Mouse (Mus musculus): Measurements from ENCODE around the gene Fam131a. TPM values are rescaled to one million over a fixed set of nuclear protein-coding genes. Genes with fewer than 3 reads are reported as not detected.

Gene Fam131a
- total RNA-seq (2012; rRNA removed): 1.9 and 2.6 TPM in 2 replicates

GRCm38 (mm10) chr16:20693111-20693701 lies at the start of gene Fam131a:
Fam131a (plus strand) TSS chr16:20693241.
- Histone ChIP-seq H3K9ac (ENCODE audit: insufficient read depth, low read depth, low read length, poor library complexity, severe bottlenecking) (peak within 1 kb of the TSS; percentile 77), H3K4me1 (ENCODE audit: control insufficient read depth in 2 of 2, insufficient read depth in 2 of 2, low read length in 2 of 2, poor library complexity in 1 of 2) (peaks cover 0 to 20% of the 10 kb centered on the region in 2 experiments; a peak in 3 of 4 replicates), H3K4me3 (ENCODE audit: insufficient read depth in 1 of 2, low read depth in 1 of 2, low read length in 2 of 2, poor library complexity in 1 of 2, severe bottlenecking in 1 of 2) (peak within 1 kb of the TSS; percentile 74 to 82), H3K36me3 (ENCODE audit: control insufficient read depth, insufficient read depth, low read length, poor library complexity, severe bottlenecking) (peaks cover 27% of the 10 kb centered on the region), H3K27ac (ENCODE audit: insufficient read depth, low read depth, low read length, poor library complexity, severe bottlenecking) (peak within 1 kb of the TSS; percentile 32; the same call in 1 of the 2 replicates), H3K9me3 (ENCODE audit: control insufficient read depth, insufficient read depth, low read depth, low read length) (no peaks in the 10 kb centered on the region)
- TF ChIP-seq ZNF384 (IDR thresholded peaks at IDR 0.05; ENCODE audit: low read depth, low read length) (no peak), HCFC1 (IDR thresholded peaks at IDR 0.05; ENCODE audit: borderline replicate concordance, insufficient read depth, low read length) (no peak), ZC3H11A (IDR thresholded peaks at IDR 0.05; ENCODE audit: borderline replicate concordance, low read depth, low read length) (no peak), MAFK (IDR thresholded peaks at IDR 0.05; ENCODE audit: insufficient read depth, low read depth, low read length) (no peak), CHD2 (IDR thresholded peaks at IDR 0.05; ENCODE audit: low read depth, low read length) (no peak)
- peak; percentile 65 for DNase-seq (ENCODE audit: low read depth, low spot score)
- in situ Hi-C loops (cut with MboI; ENCODE audit: low sequenced_read_pairs in 2 of 2, unreplicated experiment in 2 of 2): no loop called here

- Histone ChIP-seq H3K4me1 (ENCODE audit: control insufficient read depth in 2 of 2, insufficient read depth in 2 of 2, low read length in 2 of 2, poor library complexity in 1 of 2) (no peaks in the 10 kb centered on the region), H3K9me3 (ENCODE audit: control insufficient read depth, insufficient read depth, low read depth, low read length) (no peaks in the 10 kb centered on the region), H3K9ac (ENCODE audit: insufficient read depth, low read depth, low read length, poor library complexity, severe bottlenecking) (no peak overlapping the region), H3K4me3 (ENCODE audit: insufficient read depth in 1 of 2, low read depth in 1 of 2, low read length in 2 of 2, poor library complexity in 1 of 2, severe bottlenecking in 1 of 2) (no peak overlapping the region), H3K27ac (ENCODE audit: insufficient read depth, low read depth, low read length, poor library complexity, severe bottlenecking) (no peak overlapping the region), H3K36me3 (ENCODE audit: control insufficient read depth, insufficient read depth, low read length, poor library complexity, severe bottlenecking) (no peaks in the 10 kb centered on the region)
- no peak for DNase-seq (ENCODE audit: low read depth, low spot score)
- TF ChIP-seq MAFK (IDR thresholded peaks at IDR 0.05; ENCODE audit: insufficient read depth, low read depth, low read length): no peak
- no peak for TF ChIP-seq CHD2 (IDR thresholded peaks at IDR 0.05; ENCODE audit: low read depth, low read length)
- no peak for TF ChIP-seq ZC3H11A (IDR thresholded peaks at IDR 0.05; ENCODE audit: borderline replicate concordance, low read depth, low read length)
- TF ChIP-seq HCFC1 (IDR thresholded peaks at IDR 0.05; ENCODE audit: borderline replicate concordance, insufficient read depth, low read length): no peak
- no peak for TF ChIP-seq ZNF384 (IDR thresholded peaks at IDR 0.05; ENCODE audit: low read depth, low read length)
- in situ Hi-C loops (cut with MboI; ENCODE audit: low sequenced_read_pairs in 2 of 2, unreplicated experiment in 2 of 2): loop anchor here in 1 of 2 experiments (10.0 kb wide), 1 partner anchor 139 kb away; no protein-coding TSS in a partner anchor
Observed at GRCm38 (mm10) chr16:20643911-20644310, 49.1 kb upstream of the Fam131a start.

- peak within 1 kb of the TSS; percentile 98 for H3K9ac ChIP-seq (ENCODE audit: insufficient read depth, low read depth, low read length, poor library complexity, severe bottlenecking)
- H3K9me3 ChIP-seq (ENCODE audit: control insufficient read depth, insufficient read depth, low read depth, low read length): no peaks in the 10 kb centered on the region
- peak within 1 kb of the TSS; percentile 56 for H3K27ac ChIP-seq (ENCODE audit: insufficient read depth, low read depth, low read length, poor library complexity, severe bottlenecking)
- peak within 1 kb of the TSS; percentile 74 to 97 for H3K4me3 ChIP-seq (ENCODE audit: insufficient read depth in 1 of 2, low read depth in 1 of 2, low read length in 2 of 2, poor library complexity in 1 of 2, severe bottlenecking in 1 of 2)
- H3K36me3 ChIP-seq (ENCODE audit: control insufficient read depth, insufficient read depth, low read length, poor library complexity, severe bottlenecking): peaks cover 17% of the 10 kb centered on the region
- H3K4me1 ChIP-seq (ENCODE audit: control insufficient read depth in 2 of 2, insufficient read depth in 2 of 2, low read length in 2 of 2, poor library complexity in 1 of 2): 0 out of 4 replicates have a peak, but pooled peaks cover 0 to 2% of the 10 kb centered on the region in 2 experiments
- in situ Hi-C loops (cut with MboI; ENCODE audit: low sequenced_read_pairs in 2 of 2, unreplicated experiment in 2 of 2): no loop called here
- TF ChIP-seq HCFC1 (IDR thresholded peaks at IDR 0.05; ENCODE audit: borderline replicate concordance, insufficient read depth, low read length) (peak; percentile 83), CHD2 (IDR thresholded peaks at IDR 0.05; ENCODE audit: low read depth, low read length) (no peak), ZNF384 (IDR thresholded peaks at IDR 0.05; ENCODE audit: low read depth, low read length) (no peak)
- DNase-seq (ENCODE audit: low read depth, low spot score): peak; percentile 88
Observed at GRCm38 (mm10) chr16:20651076-20651946, 41.7 kb upstream of the Fam131a start, which contains the start of gene Psmd2. Psmd2 (plus strand) TSS chr16:20651652.

GRCm38 (mm10) chr16:20651947-20652310 lies 41.1 kb upstream of the Fam131a start:
- TF ChIP-seq ZNF384 (IDR thresholded peaks at IDR 0.05; ENCODE audit: low read depth, low read length) (no peak), MAFK (IDR thresholded peaks at IDR 0.05; ENCODE audit: insufficient read depth, low read depth, low read length) (no peak), ZC3H11A (IDR thresholded peaks at IDR 0.05; ENCODE audit: borderline replicate concordance, low read depth, low read length) (no peak), HCFC1 (IDR thresholded peaks at IDR 0.05; ENCODE audit: borderline replicate concordance, insufficient read depth, low read length) (no peak), CHD2 (IDR thresholded peaks at IDR 0.05; ENCODE audit: low read depth, low read length) (no peak)
- in situ Hi-C loops (cut with MboI; ENCODE audit: low sequenced_read_pairs in 2 of 2, unreplicated experiment in 2 of 2): no loop called here
- peak overlapping the region; percentile 74 to 97 for H3K4me3 ChIP-seq (ENCODE audit: insufficient read depth in 1 of 2, low read depth in 1 of 2, low read length in 2 of 2, poor library complexity in 1 of 2, severe bottlenecking in 1 of 2)
- 0 out of 4 replicates have a peak, but pooled peaks cover 0 to 2% of the 10 kb centered on the region in 2 experiments for H3K4me1 ChIP-seq (ENCODE audit: control insufficient read depth in 2 of 2, insufficient read depth in 2 of 2, low read length in 2 of 2, poor library complexity in 1 of 2)
- peaks cover 20% of the 10 kb centered on the region for H3K36me3 ChIP-seq (ENCODE audit: control insufficient read depth, insufficient read depth, low read length, poor library complexity, severe bottlenecking)
- H3K27ac ChIP-seq (ENCODE audit: insufficient read depth, low read depth, low read length, poor library complexity, severe bottlenecking): peak overlapping the region; percentile 36; the same call in 1 of the 2 replicates
- no peaks in the 10 kb centered on the region for H3K9me3 ChIP-seq (ENCODE audit: control insufficient read depth, insufficient read depth, low read depth, low read length)
- peak overlapping the region; percentile 98 for H3K9ac ChIP-seq (ENCODE audit: insufficient read depth, low read depth, low read length, poor library complexity, severe bottlenecking)
- DNase-seq (ENCODE audit: low read depth, low spot score): no peak
